ENCODE assay signal across 11 mouse cellular contexts in the genomic region with DNA sequence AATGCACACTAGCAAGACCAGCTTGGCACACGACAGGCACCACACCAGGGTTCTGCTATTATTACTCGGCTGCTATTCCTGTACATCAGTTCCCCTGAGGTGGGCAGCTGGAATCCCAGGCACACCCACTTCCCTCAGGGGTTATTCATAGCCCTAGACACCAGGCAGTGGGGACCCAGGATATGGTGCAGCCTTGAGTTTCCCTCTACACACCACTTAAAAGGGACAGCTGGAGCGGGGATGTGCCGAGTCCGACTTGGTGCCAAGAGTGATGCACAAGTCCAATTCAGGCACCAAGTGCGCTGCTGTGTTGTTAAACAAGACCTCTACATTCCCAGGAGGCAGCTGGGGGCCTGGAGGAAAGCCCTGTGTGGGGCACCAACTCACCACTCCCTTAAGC. TPM values are rescaled to one million over a fixed set of nuclear protein-coding genes. Genes with fewer than 3 reads are reported as not detected.
DNase-seq lines count a peak whose midpoint lies in the region; ATAC-seq and TF ChIP-seq lines count a peak whose summit lies in the region.
"Had no signal": no experiment of that assay in that cellular context is flagged by ENCODE, and none has a peak within 500 bp of the region (broad histone marks: within the 10 kb centered on the region; RNA-seq: fewer than 3 reads in every experiment).

No protein-coding gene starts in this region.

- TF ChIP-seq POLR2A in cerebellum, adult 2 months (IDR thresholded peaks at IDR 0.05; ENCODE audit: borderline replicate concordance, insufficient read depth, low read length): no peak

- no peak for TF ChIP-seq CTCF in cerebellum, adult 2 months (IDR thresholded peaks at IDR 0.05; ENCODE audit: borderline replicate concordance, insufficient read depth, low read depth, low read length)

- peaks cover 6% of the 10 kb centered on the region; the same call in 1 of the 2 replicates for H3K36me3 ChIP-seq in forebrain, embryonic 14.5 days (ENCODE audit: control insufficient read depth, insufficient read depth, low read length)
- H3K36me3 ChIP-seq in midbrain, embryonic 16.5 days (ENCODE audit: control insufficient read depth, insufficient read depth, low read length): no peaks in the 10 kb centered on the region; the same call in 1 of the 2 replicates
- H3K36me3 ChIP-seq in liver, embryonic 11.5 days (ENCODE audit: control insufficient read depth, insufficient read depth, low read length): 0 out of 2 replicates have a peak, but pooled peaks cover under 1% of the 10 kb centered on the region

- H3K9me3 ChIP-seq in forebrain, embryonic 14.5 days (replicated peaks; ENCODE audit: control insufficient read depth, low read length): no peaks in the 10 kb centered on the region
- H3K9me3 ChIP-seq in midbrain, embryonic 16.5 days (replicated peaks; ENCODE audit: control insufficient read depth, low read length, poor library complexity, severe bottlenecking): no peaks in the 10 kb centered on the region
- H3K9me3 ChIP-seq in liver, embryonic 11.5 days (ENCODE audit: control insufficient read depth, low read length): no peaks in the 10 kb centered on the region
- H3K9me3 ChIP-seq: embryonic facial prominence, embryonic 13.5 days; neural tube, embryonic 12.5 days had no signal

- no peak overlapping the region for H3K4me2 ChIP-seq in forebrain, embryonic 14.5 days (ENCODE audit: low read length)
- no peak overlapping the region for H3K4me2 ChIP-seq in midbrain, embryonic 16.5 days (ENCODE audit: low read length)
- no peak overlapping the region for H3K4me2 ChIP-seq in liver, embryonic 11.5 days
- H3K4me2 ChIP-seq: embryonic facial prominence, embryonic 13.5 days; neural tube, embryonic 12.5 days had no signal

- no peaks in the 10 kb centered on the region for H3K27me3 ChIP-seq in forebrain, embryonic 14.5 days (replicated peaks; ENCODE audit: control insufficient read depth, insufficient read depth, low read length)
- H3K27me3 ChIP-seq in midbrain, embryonic 16.5 days (ENCODE audit: control insufficient read depth, insufficient read depth, low read depth, low read length): no peaks in the 10 kb centered on the region
- H3K27me3 ChIP-seq in liver, embryonic 11.5 days (replicated peaks; ENCODE audit: control insufficient read depth, insufficient read depth, low read length): no peaks in the 10 kb centered on the region
- H3K27me3 ChIP-seq in cerebellum, adult 2 months (ENCODE audit: control insufficient read depth, insufficient read depth, low read length): no peaks in the 10 kb centered on the region
- H3K27me3 ChIP-seq: embryonic facial prominence, embryonic 13.5 days; neural tube, embryonic 12.5 days had no signal

- H3K9ac ChIP-seq in forebrain, embryonic 14.5 days (ENCODE audit: low read length): no peak overlapping the region
- H3K9ac ChIP-seq in midbrain, embryonic 16.5 days (ENCODE audit: low read depth, low read length): no peak overlapping the region
- H3K9ac ChIP-seq in liver, embryonic 11.5 days (ENCODE audit: low read depth, low read length): no peak overlapping the region
- H3K9ac ChIP-seq: embryonic facial prominence, embryonic 13.5 days; liver, embryonic 14.5 days; neural tube, embryonic 12.5 days had no signal

- no peak overlapping the region for H3K27ac ChIP-seq in forebrain, embryonic 14.5 days (ENCODE audit: low read depth, low read length)
- no peak overlapping the region for H3K27ac ChIP-seq in midbrain, embryonic 16.5 days (ENCODE audit: low read length)
- H3K27ac ChIP-seq in liver, embryonic 11.5 days (ENCODE audit: low read depth, low read length): no peak overlapping the region
- H3K27ac ChIP-seq in cerebellum, adult 2 months (ENCODE audit: insufficient read depth, low read length): no peak overlapping the region
- H3K27ac ChIP-seq: embryonic facial prominence, embryonic 13.5 days; liver, embryonic 14.5 days; neural tube, embryonic 12.5 days had no signal

- WGBS in forebrain, embryonic 14.5 days: 54% methylated on average over 6 of the region's 6 CpGs
- WGBS in midbrain, embryonic 16.5 days: 68% methylated on average over 6 of the region's 6 CpGs
- WGBS in liver, embryonic 11.5 days: 78% methylated on average over 6 of the region's 6 CpGs
- 23% methylated on average over 6 of the region's 6 CpGs for WGBS in cerebellum, adult 2 months

- H3K4me3 ChIP-seq in forebrain, embryonic 14.5 days (ENCODE audit: low read depth, low read length): no peak overlapping the region
- no peak overlapping the region for H3K4me3 ChIP-seq in midbrain, embryonic 16.5 days (ENCODE audit: low read depth, low read length)
- no peak overlapping the region for H3K4me3 ChIP-seq in liver, embryonic 11.5 days (ENCODE audit: low read depth, low read length)
- H3K4me3 ChIP-seq in cerebellum, adult 2 months (replicated peaks; ENCODE audit: insufficient read depth, low read depth, low read length): no peak overlapping the region
- H3K4me3 ChIP-seq: embryonic facial prominence, embryonic 13.5 days; neural tube, embryonic 12.5 days had no signal

- peaks cover 12% of the 10 kb centered on the region for H3K4me1 ChIP-seq in forebrain, embryonic 14.5 days (ENCODE audit: control insufficient read depth, insufficient read depth, low read length)
- H3K4me1 ChIP-seq in midbrain, embryonic 16.5 days (ENCODE audit: control insufficient read depth, insufficient read depth, low read length): peaks cover 17% of the 10 kb centered on the region
- peaks cover 44% of the 10 kb centered on the region for H3K4me1 ChIP-seq in liver, embryonic 11.5 days (replicated peaks; ENCODE audit: control insufficient read depth, insufficient read depth, low read length)
- peaks cover 10% of the 10 kb centered on the region for H3K4me1 ChIP-seq in cerebellum, adult 2 months (ENCODE audit: control insufficient read depth, insufficient read depth, low read length)

- peak; percentile 42 for DNase-seq in forebrain, embryonic 14.5 days (ENCODE audit: low spot score)
- peak; percentile 77 for DNase-seq in gastrocnemius, adult 18-20 months (ENCODE audit: low spot score)
- DNase-seq in heart, postnatal 4 days: peak; percentile 59
- no peak for DNase-seq in liver, embryonic 11.5 days (ENCODE audit: low spot score)
- no peak for DNase-seq in thymus, postnatal 4 days
- no peak for DNase-seq in cerebellum, adult 2 months

- ATAC-seq in forebrain, embryonic 14.5 days: no peak
- 0 out of 2 replicates have a peak, but pooled peaks have one; percentile 2 for ATAC-seq in midbrain, embryonic 16.5 days
- ATAC-seq in liver, embryonic 11.5 days (replicated peaks; ENCODE audit: low FRiP score): no peak
- ATAC-seq: intestine, embryonic 16.5 days had no signal

RNA-seq across cellular contexts. Expression of a gene that starts 34.8 kb away (rescaled TPM):
- 24.7 and 35.2 TPM in 2 replicates for polyA plus RNA-seq in forebrain, embryonic 14.5 days (2014; fragmentation: Nextera tagmentation; extraction: Ambion mirVana)
- total RNA-seq in gastrocnemius, adult 18-20 months (2021): 100 to 1,000 TPM; 217 to 250 TPM
- total RNA-seq in heart, postnatal 4 days (2021): 100 to 1,000 TPM; 206 to 226 TPM
- 12.6 and 14.9 TPM in 2 replicates for polyA plus RNA-seq in midbrain, embryonic 16.5 days (2015; fragmentation: Nextera tagmentation; extraction: Ambion mirVana)
- 26.9 and 30.1 TPM in 2 replicates for polyA plus RNA-seq in liver, embryonic 11.5 days (2014; fragmentation: Nextera tagmentation; extraction: Ambion mirVana)
- 34.0 and 35.8 TPM in 2 replicates for polyA plus RNA-seq in cerebellum, adult 2 months (2012; rRNA removed)

RNA-seq across cellular contexts. Expression of a gene that starts 43.2 kb away (rescaled TPM):
- polyA plus RNA-seq in forebrain, embryonic 14.5 days (2014; fragmentation: Nextera tagmentation; extraction: Ambion mirVana): 0.16 TPM in 1 of 2 replicates, not detected in the other
- not detected for total RNA-seq in gastrocnemius, adult 18-20 months (2021)
- total RNA-seq in heart, postnatal 4 days (2021): not detected
- polyA plus RNA-seq in midbrain, embryonic 16.5 days (2015; fragmentation: Nextera tagmentation; extraction: Ambion mirVana): not detected in 2 replicates
- not detected in 2 replicates for polyA plus RNA-seq in liver, embryonic 11.5 days (2014; fragmentation: Nextera tagmentation; extraction: Ambion mirVana)
- not detected in 2 replicates for polyA plus RNA-seq in cerebellum, adult 2 months (2012; rRNA removed)
- polyA plus RNA-seq: embryonic facial prominence, embryonic 13.5 days; intestine, embryonic 16.5 days; neural tube, embryonic 12.5 days had no signal

Comparison
In these comparisons a context has a peak if more than half of its experiments do, and no peak if none do; other contexts are left out.
1. DNase-seq: peak in forebrain, embryonic 14.5 days (single experiment), gastrocnemius, adult 18-20 months (single experiment) and heart, postnatal 4 days (single experiment); none in liver, embryonic 11.5 days (single experiment), thymus, postnatal 4 days (single experiment) and cerebellum, adult 2 months (0 of 2).